Mouse (Mus musculus) liver, embryonic 14.5 days (tissue): ENCODE data around the gene Inpp5f. TPM values are rescaled to one million over a fixed set of nuclear protein-coding genes. Genes with fewer than 3 reads are reported as not detected.
"Not testable (repeated sequence)": the region's sequence is repeated elsewhere in the genome, so short reads cannot be mapped to it uniquely, and the experiment has no call there.

Experiments used
- ATAC-seq: fragments of 200-750 bp; cut with Nextera tagmentation; 2 replicates; pipeline ENCODE4 v1.8.0; 2017; ENCODE audit warnings: moderate number of reproducible peaks, mild to moderate bottlenecking, moderate library complexity; ENCODE audit not compliant: insufficient read depth
- DNase-seq, 3 experiments: peaks; one replicate each; pipeline ENCODE4 v3.0.0-alpha.2; 2012 to 2013; ENCODE audit warnings: low read depth in 3 of 3, low spot score in 3 of 3
- H3K27ac ChIP-seq: fragments of 300-500 bp; sonication (generic); 2 replicates; pipeline ENCODE4 v1.5.1; 2014; ENCODE audit warnings: moderate library complexity, mild to moderate bottlenecking, control low read depth, inconsistent platforms
- H3K27me3 ChIP-seq: fragments of 300-500 bp; sonication (generic); 2 replicates; pipeline ENCODE4 v1.6.1; 2014; ENCODE audit warnings: mild to moderate bottlenecking, low read length, moderate library complexity; ENCODE audit not compliant: control insufficient read depth, insufficient read depth
- H3K36me3 ChIP-seq: fragments of 300-500 bp; sonication (generic); replicated peaks from 2 replicates; pipeline ENCODE4 v1.6.1; 2014; ENCODE audit warnings: low read depth; ENCODE audit not compliant: control insufficient read depth, insufficient read depth
- H3K4me1 ChIP-seq, 2 experiments: fragments of 200-500 bp in 1 of 2; fragments of 300-500 bp in 1 of 2; sonication (generic) in 1 of 2; replicated peaks; 2 replicates each; pipeline ENCODE4 v1.6.1; 2012 to 2014; ENCODE audit warnings: antibody characterized with exemption in 1 of 2, inconsistent platforms in 1 of 2, low read length in 1 of 2; ENCODE audit not compliant: control insufficient read depth in 2 of 2, insufficient read depth in 2 of 2
- H3K4me2 ChIP-seq: fragments of 300-500 bp; sonication (generic); 2 replicates; pipeline ENCODE4 v1.6.1; 2014; ENCODE audit warnings: low read depth, mild to moderate bottlenecking, control low read depth, moderate library complexity
- H3K4me3 ChIP-seq, 2 experiments: fragments of 200-500 bp in 1 of 2; fragments of 300-500 bp in 1 of 2; sonication (generic) in 1 of 2; 2 replicates each; pipeline ENCODE4 v1.5.1; 2012 to 2014; ENCODE audit warnings: low read depth in 2 of 2, low read length in 2 of 2, mild to moderate bottlenecking in 2 of 2, control low read depth in 1 of 2, inconsistent platforms in 1 of 2, moderate library complexity in 1 of 2; ENCODE audit not compliant: insufficient read depth in 1 of 2
- H3K9ac ChIP-seq: fragments of 300-500 bp; sonication (generic); replicated peaks from 2 replicates; pipeline ENCODE4 v1.6.1; 2014; ENCODE audit warnings: mild to moderate bottlenecking, control low read depth, moderate library complexity
- H3K9me3 ChIP-seq: fragments of 300-500 bp; sonication (generic); 2 replicates; pipeline ENCODE4 v1.6.1; 2016; ENCODE audit warnings: low read length, mixed read lengths; ENCODE audit not compliant: control insufficient read depth
- CTCF ChIP-seq: IDR thresholded peaks from 2 replicates; pipeline ENCODE4 v1.5.1; 2016; ENCODE audit warnings: antibody characterized with exemption, low read depth, control low read depth
- EP300 ChIP-seq: IDR thresholded peaks from 2 replicates; pipeline ENCODE4 v1.6.1; 2016; ENCODE audit warnings: antibody characterized with exemption, low read depth
- WGBS: fragments of 180-500 bp; shearing (Covaris S2); extraction: QIAGEN DNeasy Blood & Tissue Kit; methylation state at CpG from one replicate; pipeline ENCODE4 v1.1.7; 2014; ENCODE audit not compliant: insufficient replicate concordance; 5-methylcytosine and 5-hydroxymethylcytosine counted together
- polyA plus RNA-seq, 2 experiments: library from polyadenylated mRNA; depleted of rRNA in 1 of 2; stranded (reverse) in 1 of 2; unstranded in 1 of 2; fragments of >200 nt; fragmentation: Nextera tagmentation in 1 of 2; extraction: Ambion mirVana in 1 of 2; gene quantifications; 2 replicates each; pipeline versions ENCODE4 v1.2.1 to v1.2.3; 2012 to 2014

The Inpp5f gene
- polyA plus RNA-seq (2012; rRNA removed) (2.8 and 3.7 TPM in 2 replicates), polyA plus RNA-seq (2014; fragmentation: Nextera tagmentation; extraction: Ambion mirVana) (7.2 and 7.3 TPM in 2 replicates)

GRCm38 (mm10) chr7:128610897-128611798 is at the start of gene Inpp5f:
Inpp5f (plus strand) TSS chr7:128611328.
- Histone ChIP-seq H3K27me3 (no peaks in the 10 kb centered on the region), H3K4me1 (peaks cover 7 to 10% of the 10 kb centered on the region in 2 experiments; a peak in 2 of 4 replicates), H3K4me3 (peak within 1 kb of the TSS; percentile 65 to 79), H3K4me2 (peak within 1 kb of the TSS; percentile 85), H3K9ac (peak within 1 kb of the TSS; percentile 68), H3K27ac (no peak within 1 kb of the TSS), H3K36me3 (no peaks in the 10 kb centered on the region), H3K9me3 (no peaks in the 10 kb centered on the region)
- TF ChIP-seq CTCF (no peak), EP300 (no peak)
- ATAC-seq (peak; percentile 97), DNase-seq (peak; percentile 94 to 96 (median 96))
- WGBS = 1% methylated on average over 63 of the region's 68 CpGs

GRCm38 (mm10) chr7:128563373-128563772 is 47.8 kb upstream of the Inpp5f start:
- Histone ChIP-seq H3K9me3 (no peaks in the 10 kb centered on the region), H3K27ac (no peak overlapping the region), H3K36me3 (no peaks in the 10 kb centered on the region), H3K4me3 (no peak overlapping the region), H3K4me2 (no peak overlapping the region), H3K4me1 (no peaks in the 10 kb centered on the region), H3K9ac (no peak overlapping the region), H3K27me3 (no peaks in the 10 kb centered on the region)
- TF ChIP-seq EP300 (no peak), CTCF (peak; percentile 83)
- 24% methylated on average over 4 of the region's 4 CpGs for WGBS
- ATAC-seq (no peak), DNase-seq (no peak)

GRCm38 (mm10) chr7:128566311-128566710 is 44.8 kb upstream of the Inpp5f start:
- no peaks in the 10 kb centered on the region for H3K36me3 ChIP-seq
- H3K4me2 ChIP-seq = no peak overlapping the region
- TF ChIP-seq EP300 (no peak), CTCF (no peak)
- H3K27ac ChIP-seq = no peak overlapping the region
- no peak overlapping the region for H3K4me3 ChIP-seq
- H3K27me3 ChIP-seq = no peaks in the 10 kb centered on the region
- no peaks in the 10 kb centered on the region for H3K9me3 ChIP-seq
- DNase-seq (no peak), ATAC-seq (no peak)
- peaks cover 0 to 7% of the 10 kb centered on the region in 2 experiments; a peak in 1 of 4 replicates for H3K4me1 ChIP-seq
- WGBS = 68% methylated on average over 7 of the region's 7 CpGs
- no peak overlapping the region for H3K9ac ChIP-seq

GRCm38 (mm10) chr7:128567561-128568244 is 43.4 kb upstream of the Inpp5f start:
- no peak overlapping the region for H3K4me3 ChIP-seq
- TF ChIP-seq CTCF (no peak), EP300 (no peak)
- H3K9ac ChIP-seq = no peak overlapping the region
- WGBS = 75% methylated on average over 8 of the region's 8 CpGs
- H3K9me3 ChIP-seq = no peaks in the 10 kb centered on the region
- H3K4me1 ChIP-seq = peaks cover 0 to 7% of the 10 kb centered on the region in 2 experiments; a peak in 1 of 4 replicates
- no peaks in the 10 kb centered on the region for H3K36me3 ChIP-seq
- H3K27ac ChIP-seq = no peak overlapping the region
- no peaks in the 10 kb centered on the region for H3K27me3 ChIP-seq
- no peak for DNase-seq
- ATAC-seq = no peak
- no peak overlapping the region for H3K4me2 ChIP-seq

GRCm38 (mm10) chr7:128569429-128569828 is 41.7 kb upstream of the Inpp5f start:
- not testable (repeated sequence) for H3K4me2 ChIP-seq, H3K9me3 ChIP-seq, H3K4me1 ChIP-seq, DNase-seq, H3K27me3 ChIP-seq, ATAC-seq, H3K36me3 ChIP-seq, H3K4me3 ChIP-seq, H3K27ac ChIP-seq, H3K9ac ChIP-seq
- WGBS = 72% methylated on average over 2 of the region's 2 CpGs
